Mouse (Mus musculus): ENCODE data around the gene Clcn1. TPM values are rescaled to one million over a fixed set of nuclear protein-coding genes. Genes with fewer than 3 reads are reported as not detected.

Gene Clcn1
- total and polyA plus RNA-seq, 2 experiments from 2014 or later: 0.04 to 0.64 TPM

- Histone ChIP-seq H3K9ac (replicated peaks; ENCODE audit: low read depth, low read length) (peak overlapping the region; percentile 91), H3K36me3 (replicated peaks; ENCODE audit: control insufficient read depth, insufficient read depth, low read length) (peaks cover 24% of the 10 kb centered on the region), H3K4me3 (ENCODE audit: low read depth, low read length) (peak overlapping the region; percentile 93), H3K4me1 (ENCODE audit: control insufficient read depth, insufficient read depth) (peaks cover 50% of the 10 kb centered on the region), H3K4me2 (ENCODE audit: low read depth, low read length) (peak overlapping the region; percentile 92), H3K27ac (ENCODE audit: low read depth) (peak overlapping the region; percentile 97), H3K27me3 (ENCODE audit: control insufficient read depth, insufficient read depth, low read length) (no peaks in the 10 kb centered on the region), H3K9me3 (replicated peaks; ENCODE audit: control insufficient read depth, low read length) (no peaks in the 10 kb centered on the region)
- no peak for DNase-seq (ENCODE audit: low spot score)
- no peak for ATAC-seq (ENCODE audit: insufficient read depth, low read depth)
- TF ChIP-seq CTCF (IDR thresholded peaks at IDR 0.05; ENCODE audit: low read depth) (no peak), EP300 (IDR thresholded peaks at IDR 0.05; ENCODE audit: low read depth) (no peak)
- WGBS: 22% methylated on average over 12 of the region's 13 CpGs
Measured at GRCm38 (mm10) chr6:42350968-42351775, 64.7 kb downstream of the Clcn1 start.

- Histone ChIP-seq H3K4me2 (ENCODE audit: low read depth, low read length) (peak overlapping the region; percentile 92), H3K9ac (replicated peaks; ENCODE audit: low read depth, low read length) (peak overlapping the region; percentile 91), H3K27ac (ENCODE audit: low read depth) (peak overlapping the region; percentile 97), H3K4me1 (ENCODE audit: control insufficient read depth, insufficient read depth) (peaks cover 54% of the 10 kb centered on the region), H3K9me3 (replicated peaks; ENCODE audit: control insufficient read depth, low read length) (no peaks in the 10 kb centered on the region), H3K27me3 (ENCODE audit: control insufficient read depth, insufficient read depth, low read length) (no peaks in the 10 kb centered on the region), H3K4me3 (ENCODE audit: low read depth, low read length) (peak overlapping the region; percentile 93), H3K36me3 (replicated peaks; ENCODE audit: control insufficient read depth, insufficient read depth, low read length) (peaks cover 32% of the 10 kb centered on the region)
- no peak for DNase-seq (ENCODE audit: low spot score)
- no peak for TF ChIP-seq EP300 (IDR thresholded peaks at IDR 0.05; ENCODE audit: low read depth)
- no peak for ATAC-seq (ENCODE audit: insufficient read depth, low read depth)
- WGBS: 25% methylated on average over 7 of the region's 7 CpGs
Measured at GRCm38 (mm10) chr6:42351776-42352485, 65.4 kb downstream of the Clcn1 start.

GRCm38 (mm10) chr6:42352486-42352846 lies 66.0 kb downstream of the Clcn1 start:
- no peak for ATAC-seq (ENCODE audit: insufficient read depth, low read depth)
- Histone ChIP-seq H3K4me1 (ENCODE audit: control insufficient read depth, insufficient read depth) (peaks cover 54% of the 10 kb centered on the region), H3K4me3 (ENCODE audit: low read depth, low read length) (peak overlapping the region; percentile 93), H3K27me3 (ENCODE audit: control insufficient read depth, insufficient read depth, low read length) (no peaks in the 10 kb centered on the region), H3K27ac (ENCODE audit: low read depth) (peak overlapping the region; percentile 97), H3K9ac (replicated peaks; ENCODE audit: low read depth, low read length) (0 out of 2 replicates have a peak overlapping the region, but pooled peaks have one; percentile 91), H3K36me3 (replicated peaks; ENCODE audit: control insufficient read depth, insufficient read depth, low read length) (peaks cover 37% of the 10 kb centered on the region), H3K9me3 (replicated peaks; ENCODE audit: control insufficient read depth, low read length) (no peaks in the 10 kb centered on the region), H3K4me2 (ENCODE audit: low read depth, low read length) (peak overlapping the region; percentile 92)
- WGBS: 78% methylated on average over 1 of the region's 1 CpGs
- no peak for DNase-seq (ENCODE audit: low spot score)
- TF ChIP-seq EP300 (IDR thresholded peaks at IDR 0.05; ENCODE audit: low read depth) (no peak), CTCF (IDR thresholded peaks at IDR 0.05; ENCODE audit: low read depth) (no peak)

- Histone ChIP-seq H3K4me3 (ENCODE audit: low read depth, low read length) (peak overlapping the region; percentile 93), H3K4me2 (ENCODE audit: low read depth, low read length) (peak overlapping the region; percentile 92), H3K4me1 (ENCODE audit: control insufficient read depth, insufficient read depth) (peaks cover 54% of the 10 kb centered on the region), H3K27me3 (ENCODE audit: control insufficient read depth, insufficient read depth, low read length) (no peaks in the 10 kb centered on the region), H3K9ac (replicated peaks; ENCODE audit: low read depth, low read length) (0 out of 2 replicates have a peak overlapping the region, but pooled peaks have one; percentile 15), H3K27ac (ENCODE audit: low read depth) (peak overlapping the region; percentile 97), H3K36me3 (replicated peaks; ENCODE audit: control insufficient read depth, insufficient read depth, low read length) (peaks cover 44% of the 10 kb centered on the region), H3K9me3 (replicated peaks; ENCODE audit: control insufficient read depth, low read length) (no peaks in the 10 kb centered on the region)
- DNase-seq (ENCODE audit: low spot score) (no peak), ATAC-seq (ENCODE audit: insufficient read depth, low read depth) (no peak)
- no peak for TF ChIP-seq EP300 (IDR thresholded peaks at IDR 0.05; ENCODE audit: low read depth)
- no peak for TF ChIP-seq CTCF (IDR thresholded peaks at IDR 0.05; ENCODE audit: low read depth)
- WGBS: 38% methylated on average over 8 of the region's 8 CpGs
Measured at GRCm38 (mm10) chr6:42353180-42353579, 66.7 kb downstream of the Clcn1 start.

GRCm38 (mm10) chr6:42354076-42355019 lies 67.9 kb downstream of the Clcn1 start:
- Histone ChIP-seq H3K4me2 (ENCODE audit: low read depth, low read length) (peak overlapping the region; percentile 92), H3K4me1 (ENCODE audit: control insufficient read depth, insufficient read depth) (peaks cover 62% of the 10 kb centered on the region), H3K36me3 (replicated peaks; ENCODE audit: control insufficient read depth, insufficient read depth, low read length) (peaks cover 56% of the 10 kb centered on the region), H3K9ac (replicated peaks; ENCODE audit: low read depth, low read length) (no peak overlapping the region; the same call in 1 of the 2 replicates), H3K9me3 (replicated peaks; ENCODE audit: control insufficient read depth, low read length) (no peaks in the 10 kb centered on the region), H3K27me3 (ENCODE audit: control insufficient read depth, insufficient read depth, low read length) (no peaks in the 10 kb centered on the region), H3K4me3 (ENCODE audit: low read depth, low read length) (peak overlapping the region; percentile 93; the same call in 1 of the 2 replicates), H3K27ac (ENCODE audit: low read depth) (peak overlapping the region; percentile 97)
- no peak for ATAC-seq (ENCODE audit: insufficient read depth, low read depth)
- 16% methylated on average over 11 of the region's 11 CpGs for WGBS
- DNase-seq (ENCODE audit: low spot score): peak; percentile 60
- TF ChIP-seq CTCF (IDR thresholded peaks at IDR 0.05; ENCODE audit: low read depth): no peak
- no peak for TF ChIP-seq EP300 (IDR thresholded peaks at IDR 0.05; ENCODE audit: low read depth)
